Mouse (Mus musculus) T-cell, adult 66 days (primary cell): Measurements from ENCODE around the gene Krt13. TPM values are rescaled to one million over a fixed set of nuclear protein-coding genes. Genes with fewer than 3 reads are reported as not detected.

Experiments used
- total RNA-seq, 2 experiments: library from RNA; stranded (reverse); gene quantifications; 3 replicates in 1 of 2; 4 replicates in 1 of 2; pipeline ENCODE4 v1.2.4; 2023

Gene Krt13
- total RNA-seq = not detected

GRCm38 (mm10) chr11:100121466-100121865 lies at the start of gene Krt13:
TSS of gene Krt13 (minus strand) at chr11:100121566.

GRCm38 (mm10) chr11:100148615-100149330 lies 27.4 kb upstream of the Krt13 start, which contains the start of gene Krt19:
TSS of gene Krt19 (minus strand) at chr11:100148665.

GRCm38 (mm10) chr11:100135731-100136130 lies 14.4 kb upstream of the Krt13 start, which contains the start of gene Krt15:
TSS of gene Krt15 (minus strand) at chr11:100135928.

GRCm38 (mm10) chr11:100105576-100106122 lies 15.7 kb downstream of the Krt13 start, which contains the start of gene Krt36:
TSS of gene Krt36 (minus strand) at chr11:100105626.

GRCm38 (mm10) chr11:100096141-100096540 lies 25.2 kb downstream of the Krt13 start, which contains the start of gene Krt35:
TSS of gene Krt35 (minus strand) at chr11:100096241.

GRCm38 (mm10) chr11:100087861-100088260 lies 33.5 kb downstream of the Krt13 start, which contains the start of gene Krt32:
TSS of gene Krt32 (minus strand) at chr11:100088226.

Other genes starting within 250 kb of the Krt13 start
- not detected for gene Krtap9-1, start 248.2 kb downstream of the Krt13 start, total RNA-seq
- not detected for gene Gm11567, start 242.4 kb downstream of the Krt13 start, total RNA-seq
- not detected for gene Krtap31-1, start 213.6 kb downstream of the Krt13 start, total RNA-seq
- gene Gm11565, start 206.8 kb downstream of the Krt13 start, total RNA-seq = not detected
- gene Krtap31-2, start 185.3 kb downstream of the Krt13 start, total RNA-seq = not detected
- not detected for gene Krtap9-5, start 173.1 kb downstream of the Krt13 start, total RNA-seq
- not detected for gene Krtap29-1, start 142.5 kb downstream of the Krt13 start, total RNA-seq
- not detected for gene Krtap16-1, start 135.0 kb downstream of the Krt13 start, total RNA-seq
- gene Krtap17-1, start 127.6 kb downstream of the Krt13 start, total RNA-seq = not detected
- not detected for gene Krt33a, start 105.4 kb downstream of the Krt13 start, total RNA-seq
- gene Krt33b, start 91.7 kb downstream of the Krt13 start, total RNA-seq = not detected
- gene Krt34, start 80.0 kb downstream of the Krt13 start, total RNA-seq = not detected
- gene Krt31, start 71.0 kb downstream of the Krt13 start, total RNA-seq = not detected
- gene Krt32, start 33.3 kb downstream of the Krt13 start, total RNA-seq = not detected
- gene Krt35, start 25.3 kb downstream of the Krt13 start, total RNA-seq = not detected
- not detected for gene Krt36, start 15.9 kb downstream of the Krt13 start, total RNA-seq
- gene Krt15, start 14.4 kb upstream of the Krt13 start, total RNA-seq = not detected
- not detected for gene Krt19, start 27.1 kb upstream of the Krt13 start, total RNA-seq
- gene Krt9, start 71.7 kb upstream of the Krt13 start, total RNA-seq = not detected
- not detected for gene Krt14, start 86.0 kb upstream of the Krt13 start, total RNA-seq
- not detected for gene Krt16, start 127.3 kb upstream of the Krt13 start, total RNA-seq
- not detected for gene Krt17, start 139.5 kb upstream of the Krt13 start, total RNA-seq
- not detected for gene Krt42, start 148.3 kb upstream of the Krt13 start, total RNA-seq
- 1,000 to 10,000 TPM; 2,152 to 2,177 TPM for gene Eif1, start 198.3 kb upstream of the Krt13 start, total RNA-seq
- gene Gast, start 212.8 kb upstream of the Krt13 start, total RNA-seq = not detected
- gene Hap1, start 234.6 kb upstream of the Krt13 start, total RNA-seq = under 1 TPM; 0.44 to 0.92 TPM